Mouse (Mus musculus) spleen, embryonic (tissue): ENCODE results near the gene Rnf135.

ENCODE experiments used
- CTCF ChIA-PET: fragments of 350-600 bp; sonication (Branson Sonifier 250); formaldehyde crosslinking; loops from one replicate; lab custom pipeline; 2022; lab: Charles Lee

The Rnf135 gene

GRCm38 (mm10) chr11:80183705-80184255 lies at the start of gene Rnf135:
Gene Rnf135, plus strand, starts transcription at chr11:80183851.
- CTCF ChIA-PET: interaction anchor here (0.6 kb wide), 1 partner anchor 9 kb away, joined by 3 read pairs; no protein-coding TSS in a partner anchor

- CTCF ChIA-PET: no interaction called here
Observed at GRCm38 (mm10) chr11:80134744-80135143, 48.9 kb upstream of the Rnf135 start.

- CTCF ChIA-PET: no interaction called here
Observed at GRCm38 (mm10) chr11:80135954-80136683, 47.5 kb upstream of the Rnf135 start.

GRCm38 (mm10) chr11:80136786-80137185 lies 46.9 kb upstream of the Rnf135 start:
- CTCF ChIA-PET: no interaction called here

GRCm38 (mm10) chr11:80137773-80138172 lies 45.9 kb upstream of the Rnf135 start:
- CTCF ChIA-PET: interaction anchor here (0.8 kb wide), 1 partner anchor 8 kb away, joined by 3 read pairs; no protein-coding TSS in a partner anchor

GRCm38 (mm10) chr11:80141825-80142521 lies 41.7 kb upstream of the Rnf135 start, which contains the start of gene Tefm:
Gene Tefm, minus strand, starts transcription at chr11:80142175.
- CTCF ChIA-PET: no interaction called here

GRCm38 (mm10) chr11:80142872-80143271 lies 40.8 kb upstream of the Rnf135 start:
- CTCF ChIA-PET: interaction anchor here (0.6 kb wide), 1 partner anchor 31 kb away, joined by 3 read pairs; no protein-coding TSS in a partner anchor

- CTCF ChIA-PET: interaction anchor here (0.6 kb wide), 1 partner anchor 8 kb away, joined by 3 read pairs; no protein-coding TSS in a partner anchor
Observed at GRCm38 (mm10) chr11:80145787-80146275, 37.8 kb upstream of the Rnf135 start.

- CTCF ChIA-PET: interaction anchor here (0.6 kb wide), 1 partner anchor 39 kb away, joined by 3 read pairs; no protein-coding TSS in a partner anchor
Observed at GRCm38 (mm10) chr11:80147748-80148147, 35.9 kb upstream of the Rnf135 start.

- CTCF ChIA-PET: interaction anchor here (0.6 kb wide), 2 partner anchors 16 to 40 kb away, joined by 3 to 10 read pairs; no protein-coding TSS in a partner anchor
Observed at GRCm38 (mm10) chr11:80148313-80148712, 35.3 kb upstream of the Rnf135 start.

GRCm38 (mm10) chr11:80148974-80149373 lies 34.7 kb upstream of the Rnf135 start:
- CTCF ChIA-PET: interaction anchor here (0.6 kb wide), 1 partner anchor 16 kb away, joined by 10 read pairs; no protein-coding TSS in a partner anchor

GRCm38 (mm10) chr11:80149412-80150023 lies 34.1 kb upstream of the Rnf135 start:
- CTCF ChIA-PET: no interaction called here

- CTCF ChIA-PET: interaction anchor here (1.1 kb wide), 1 partner anchor 108 kb away, joined by 6 read pairs; no protein-coding TSS in a partner anchor
Observed at GRCm38 (mm10) chr11:80150566-80150965, 33.1 kb upstream of the Rnf135 start.

GRCm38 (mm10) chr11:80151541-80151940 lies 32.1 kb upstream of the Rnf135 start:
- CTCF ChIA-PET: interaction anchor here (1.1 kb wide), 1 partner anchor 109 kb away, joined by 6 read pairs; no protein-coding TSS in a partner anchor

GRCm38 (mm10) chr11:80152376-80152775 lies 31.3 kb upstream of the Rnf135 start:
- CTCF ChIA-PET: no interaction called here

- CTCF ChIA-PET: no interaction called here
Observed at GRCm38 (mm10) chr11:80153857-80154495, 29.7 kb upstream of the Rnf135 start, which contains the start of gene Adap2. Gene Adap2, plus strand, starts transcription at chr11:80154105.

GRCm38 (mm10) chr11:80154501-80154900 lies 29.1 kb upstream of the Rnf135 start:
- CTCF ChIA-PET: no interaction called here

GRCm38 (mm10) chr11:80155541-80155940 lies 28.1 kb upstream of the Rnf135 start:
- CTCF ChIA-PET: interaction anchor here (0.6 to 0.8 kb wide), 2 partner anchors 44 to 58 kb away, joined by 3 read pairs; no protein-coding TSS in a partner anchor

- CTCF ChIA-PET: interaction anchor here (0.8 kb wide), 1 partner anchor 43 kb away, joined by 3 read pairs; no protein-coding TSS in a partner anchor
Observed at GRCm38 (mm10) chr11:80155961-80156360, 27.7 kb upstream of the Rnf135 start.

GRCm38 (mm10) chr11:80156841-80157240 lies 26.8 kb upstream of the Rnf135 start:
- CTCF ChIA-PET: no interaction called here
